Mouse (Mus musculus) lung, adult 2 months (tissue): ENCODE measurements around the gene Jak2. TPM values are rescaled to one million over a fixed set of nuclear protein-coding genes. Genes with fewer than 3 reads are reported as not detected.

Experiments used
- DNase-seq: peaks from one replicate; pipeline ENCODE4 v3.0.0; 2022
- H3K4me1 ChIP-seq: fragments of 200-500 bp; 2 replicates; pipeline ENCODE4 v1.6.1; 2011; ENCODE audit warnings: low read length; ENCODE audit not compliant: control insufficient read depth, insufficient read depth
- H3K4me3 ChIP-seq: fragments of 200-500 bp; replicated peaks from 2 replicates; pipeline ENCODE3; 2011; ENCODE audit warnings: low read depth, mild to moderate bottlenecking, control low read depth, low read length; ENCODE audit errors: extremely low read depth
- CTCF ChIP-seq: fragments of 200-500 bp; IDR thresholded peaks from 2 replicates; pipeline ENCODE4 v1.5.1; 2011; ENCODE audit warnings: mild to moderate bottlenecking, low read length, control low read depth; ENCODE audit not compliant: insufficient read depth
- POLR2A ChIP-seq: fragments of 200-500 bp; IDR thresholded peaks from 2 replicates; pipeline ENCODE4 v1.6.1; 2011; ENCODE audit warnings: low read depth, mild to moderate bottlenecking, control low read depth, low read length, borderline replicate concordance; ENCODE audit errors: extremely low read depth
- whole genome bisulfite sequencing: fragments of 180-500 bp; shearing (Covaris S2); methylation state at CpG from one replicate; pipeline ENCODE4 v1.1.7; 2018; 5-methylcytosine and 5-hydroxymethylcytosine counted together
- polyA plus RNA-seq: library from polyadenylated mRNA; depleted of rRNA; stranded (reverse); fragments of >200 nt; gene quantifications from 2 replicates; pipeline ENCODE4 v1.2.3, GENCODE M21; 2012

The Jak2 gene
- polyA plus RNA-seq, 1 experiment: 8.9 TPM

DNA sequence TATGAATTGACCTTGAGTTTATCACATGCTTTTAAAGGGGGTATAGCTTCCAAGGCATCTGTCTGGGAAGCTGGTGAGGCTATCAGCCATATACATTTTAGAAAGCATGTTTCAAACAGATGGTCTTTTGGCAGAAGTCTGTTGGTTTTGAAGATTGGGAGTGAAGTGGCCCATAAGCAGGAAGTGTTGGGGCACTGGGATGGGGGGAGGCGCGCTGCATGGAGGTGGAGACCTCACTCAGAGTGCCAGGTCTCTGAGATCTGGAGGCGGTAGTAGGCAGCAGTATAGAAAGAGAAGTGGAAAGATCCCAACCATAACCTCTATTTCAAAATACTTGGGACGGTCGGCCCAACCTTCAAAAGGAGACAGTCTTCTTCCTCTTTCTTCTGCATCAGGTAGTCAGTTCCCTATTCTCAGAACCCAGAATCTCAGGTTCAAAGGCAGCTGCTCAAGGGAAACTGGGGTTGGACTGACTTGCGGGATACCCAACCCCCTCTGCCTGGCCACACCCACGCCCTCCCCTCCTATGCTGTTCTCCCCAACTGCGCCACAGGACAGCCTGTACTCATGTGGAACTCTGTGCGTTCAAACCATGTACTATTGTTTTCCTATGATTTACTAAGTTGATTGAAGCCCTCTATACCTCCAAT lies 23.6 kb upstream of the Jak2 start:
- TF ChIP-seq POLR2A: no peak
- TF ChIP-seq CTCF: no peak
- H3K4me3 ChIP-seq: no peak overlapping the region
- no peaks in the 10 kb centered on the region for H3K4me1 ChIP-seq
- WGBS: 55% methylated on average over 9 of the region's 9 CpGs
- no peak for DNase-seq

DNA sequence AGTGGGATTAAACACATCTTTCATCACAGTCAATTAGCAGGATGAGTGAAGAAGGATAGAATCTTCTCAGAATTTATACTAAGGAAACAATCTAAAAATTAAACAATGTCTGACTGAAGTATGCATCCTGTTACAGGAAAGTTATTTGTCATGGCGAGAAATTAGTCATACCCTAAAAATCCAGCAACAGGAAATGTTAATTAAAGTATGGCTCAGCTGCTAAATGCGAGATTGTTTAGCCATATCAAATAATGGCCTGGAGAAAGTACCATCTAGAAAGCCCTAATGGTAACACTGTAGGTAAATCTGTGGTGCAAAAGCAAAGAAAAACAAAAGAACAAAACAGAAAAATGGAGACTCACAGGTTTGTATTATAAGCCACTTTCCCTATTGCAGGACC lies 22.6 kb upstream of the Jak2 start:
- DNase-seq: no peak
- H3K4me1 ChIP-seq: no peaks in the 10 kb centered on the region
- no peak overlapping the region for H3K4me3 ChIP-seq
- TF ChIP-seq POLR2A: no peak
- no peak for TF ChIP-seq CTCF
- 34% methylated on average over 2 of the region's 2 CpGs for WGBS

DNA sequence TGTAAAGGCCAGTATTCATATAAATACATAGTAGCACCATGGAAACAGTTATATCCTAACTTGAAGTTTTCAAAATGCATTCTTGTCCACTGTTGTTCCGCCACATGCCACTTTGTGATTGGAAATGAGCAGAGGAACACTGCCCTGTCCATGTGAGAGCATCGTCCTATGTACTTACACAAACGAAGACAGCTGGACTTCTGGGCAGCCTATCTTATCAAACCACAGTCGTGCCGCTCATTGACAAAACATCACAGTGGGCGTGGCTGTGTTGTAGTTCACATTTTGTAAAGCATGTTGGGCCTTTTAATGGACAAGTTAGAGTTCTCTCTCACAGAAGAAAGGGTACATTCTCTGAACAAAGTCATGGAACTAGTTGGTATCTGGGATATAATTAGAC lies 18.9 kb upstream of the Jak2 start:
- DNase-seq: no peak
- H3K4me1 ChIP-seq: no peaks in the 10 kb centered on the region; the same call in 1 of the 2 replicates
- WGBS: 77% methylated on average over 6 of the region's 6 CpGs
- no peak overlapping the region for H3K4me3 ChIP-seq
- TF ChIP-seq POLR2A (no peak), CTCF (no peak)

DNA sequence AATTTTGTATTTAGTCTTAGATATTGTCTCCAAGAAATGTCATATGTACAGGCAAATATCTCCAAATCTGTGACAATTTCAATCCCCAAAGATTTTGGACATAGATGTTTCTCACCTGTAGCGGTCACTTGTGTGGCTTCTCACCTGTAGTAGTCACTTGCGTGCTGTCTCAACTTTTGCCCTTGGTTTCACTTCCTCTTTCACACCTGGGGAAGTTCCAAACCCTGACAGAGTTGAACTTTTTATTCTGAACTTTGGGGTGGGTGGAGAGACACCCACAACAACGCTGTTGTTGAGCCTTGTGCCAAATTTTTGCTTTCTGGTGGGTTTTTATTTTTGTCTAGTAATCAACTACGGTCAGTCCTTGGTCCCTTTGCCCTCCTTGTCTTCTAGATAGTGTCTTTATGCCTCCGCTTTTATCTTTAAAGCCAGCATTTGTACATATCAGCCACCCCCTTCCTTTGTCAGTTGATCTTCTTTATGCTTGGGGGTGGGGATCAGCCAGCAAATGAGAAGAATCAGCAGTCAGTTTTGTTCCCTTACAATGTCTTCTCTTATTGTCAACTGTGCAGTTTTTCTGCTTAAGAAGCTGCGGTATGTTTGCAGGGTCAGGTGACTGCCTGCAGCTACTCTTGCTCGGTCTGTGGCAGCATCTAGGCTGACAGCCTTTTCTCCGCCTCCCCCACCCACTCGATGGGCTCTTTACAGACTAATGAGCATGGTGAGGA lies 14.8 kb upstream of the Jak2 start:
- Histone ChIP-seq H3K4me1 (peaks cover 5% of the 10 kb centered on the region), H3K4me3 (no peak overlapping the region)
- WGBS: 59% methylated on average over 9 of the region's 9 CpGs
- DNase-seq: no peak
- no peak for TF ChIP-seq CTCF
- TF ChIP-seq POLR2A: no peak

DNA sequence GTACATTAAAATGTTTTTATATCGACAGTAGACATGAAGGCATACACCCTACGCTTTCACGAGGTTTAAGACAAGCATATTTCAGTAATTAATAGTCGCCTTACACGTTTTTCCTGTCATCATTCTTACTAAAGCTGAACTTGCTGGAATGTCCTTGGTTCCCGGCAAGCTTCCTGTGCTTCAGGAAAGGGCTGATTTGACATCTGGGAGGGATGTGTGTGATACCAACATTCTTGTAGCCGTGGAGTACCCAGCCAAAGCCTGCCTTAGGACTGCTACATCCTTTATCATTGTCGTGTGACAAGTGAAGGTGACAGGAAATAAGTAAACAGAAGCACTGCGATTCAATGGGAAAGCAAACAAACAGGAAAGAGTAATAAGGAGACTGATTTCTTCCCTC lies 13.5 kb upstream of the Jak2 start:
- DNase-seq: no peak
- TF ChIP-seq POLR2A (no peak), CTCF (no peak)
- peaks cover 5% of the 10 kb centered on the region for H3K4me1 ChIP-seq
- 15% methylated on average over 9 of the region's 9 CpGs for WGBS
- H3K4me3 ChIP-seq: no peak overlapping the region

DNA sequence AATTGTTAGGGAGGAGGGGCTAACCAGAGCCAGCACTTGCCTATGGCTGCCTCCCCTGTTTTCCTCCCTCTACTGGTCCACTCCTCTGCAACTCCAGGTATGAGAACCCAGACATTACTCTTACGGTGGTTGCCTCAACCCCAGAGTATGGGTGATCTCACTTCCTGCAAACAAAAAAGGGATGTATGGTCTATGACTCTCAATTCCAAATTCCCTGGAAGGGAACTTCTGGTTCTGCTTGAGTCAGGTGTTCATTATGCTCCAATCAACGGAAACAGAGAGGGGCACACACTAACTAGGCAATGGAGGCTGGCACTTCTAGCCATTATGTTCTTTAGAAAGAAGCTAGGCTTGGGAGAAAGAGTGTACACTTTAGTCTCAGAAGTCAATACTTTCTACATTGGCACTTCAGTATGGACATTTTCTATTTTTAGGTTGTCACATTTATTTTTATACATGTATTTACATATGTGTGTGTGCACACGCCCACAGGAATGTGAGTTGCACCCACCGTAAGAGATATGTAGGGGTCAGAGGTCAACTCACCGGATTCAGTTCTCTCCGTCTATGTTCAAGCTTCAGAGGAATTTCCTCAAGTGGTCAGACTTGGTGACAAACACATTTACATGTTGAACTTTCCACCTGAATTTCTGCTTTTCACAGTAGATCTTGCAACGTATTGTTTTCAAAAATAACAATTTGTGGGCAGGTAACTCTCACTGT lies 12.0 kb upstream of the Jak2 start:
- WGBS: 51% methylated on average over 7 of the region's 7 CpGs

DNA sequence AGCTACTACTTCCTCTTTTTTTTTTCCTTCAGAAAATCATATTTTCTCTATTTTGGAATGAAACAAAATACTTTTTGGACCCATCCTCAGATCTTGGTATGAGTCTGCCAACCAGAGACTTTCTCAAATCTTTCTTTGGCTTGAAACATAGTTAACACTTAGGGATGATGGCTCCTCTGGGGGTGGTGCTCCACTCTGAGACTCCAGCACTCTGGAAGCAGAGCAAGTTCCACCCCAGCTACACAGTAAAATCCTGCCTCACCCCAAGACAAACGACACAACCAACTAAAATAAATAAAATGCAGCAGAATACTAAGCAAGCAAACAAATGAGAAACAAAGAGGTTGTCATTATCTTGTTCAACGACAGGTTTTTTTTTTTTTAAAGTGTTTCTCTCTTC lies 11.0 kb upstream of the Jak2 start:
- 19% methylated on average over 2 of the region's 2 CpGs for WGBS
- H3K4me1 ChIP-seq: peaks cover 5% of the 10 kb centered on the region
- no peak for DNase-seq
- TF ChIP-seq POLR2A: no peak
- TF ChIP-seq CTCF: no peak
- no peak overlapping the region for H3K4me3 ChIP-seq

More for the DNA sequence above, 12.0 kb upstream of the Jak2 start:
- no peak for TF ChIP-seq CTCF
- TF ChIP-seq POLR2A: no peak
- no peak for DNase-seq
- no peak overlapping the region for H3K4me3 ChIP-seq
- H3K4me1 ChIP-seq: peaks cover 5% of the 10 kb centered on the region

DNA sequence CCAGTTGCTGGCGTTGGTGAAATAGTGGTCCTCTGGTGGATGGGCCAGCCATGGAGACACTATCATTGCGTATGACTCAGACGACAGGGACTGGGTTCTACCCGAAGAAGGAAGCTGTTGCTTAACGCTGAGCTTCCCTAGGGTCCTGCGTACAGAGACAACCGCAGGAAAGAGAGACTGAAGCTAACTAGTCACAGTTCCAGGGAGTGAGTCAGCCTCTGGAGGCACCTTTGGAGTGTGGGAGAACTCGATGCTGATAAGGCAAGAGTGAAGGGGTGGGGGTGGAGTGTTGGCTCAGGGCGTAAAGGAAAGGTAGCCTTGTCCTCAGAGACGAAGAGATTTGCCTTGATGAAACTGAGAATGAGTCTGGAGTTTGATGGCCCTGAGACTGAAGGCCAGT lies 10.0 kb upstream of the Jak2 start:
- WGBS: 60% methylated on average over 10 of the region's 10 CpGs
- TF ChIP-seq CTCF (no peak), POLR2A (no peak)
- Histone ChIP-seq H3K4me3 (no peak overlapping the region), H3K4me1 (peaks cover 5% of the 10 kb centered on the region)
- no peak for DNase-seq

DNA sequence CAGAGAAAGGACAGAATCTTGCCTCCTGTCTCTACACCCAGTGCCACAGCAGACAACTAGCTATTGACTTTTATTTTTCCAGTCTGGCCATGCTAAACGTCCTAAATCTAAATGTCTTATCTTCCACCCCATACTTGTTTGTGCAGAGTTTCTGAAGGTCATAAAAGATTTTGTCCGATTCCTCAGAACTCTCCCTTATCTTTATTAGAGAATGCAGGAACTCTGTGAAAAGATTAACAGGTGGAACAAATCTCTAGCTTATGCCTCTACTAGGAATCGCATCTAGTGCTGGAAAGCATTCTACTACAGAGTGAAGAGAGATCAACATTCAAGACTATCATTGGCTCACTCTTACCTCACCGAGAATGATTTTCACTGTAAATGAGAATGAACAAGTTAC lies 1.7 kb upstream of the Jak2 start:
- WGBS: 53% methylated on average over 4 of the region's 4 CpGs
- no peak overlapping the region for H3K4me3 ChIP-seq

More for the DNA sequence above, 1.7 kb upstream of the Jak2 start:
- DNase-seq: no peak
- peaks cover 7% of the 10 kb centered on the region for H3K4me1 ChIP-seq
- TF ChIP-seq CTCF (no peak), POLR2A (no peak)
